Mouse (Mus musculus) E14TG2a.4 (cell line): Measurements from ENCODE around the gene Relb.

Source experiments
- CTCF ChIP-seq: conservative IDR thresholded peaks from 2 replicates; pipeline ENCODE4 v1.5.1; 2014; ENCODE audit warnings: low read length
- POU5F1 ChIP-seq: IDR thresholded peaks from 2 replicates; pipeline ENCODE4 v1.6.1; 2014; ENCODE audit warnings: low read length, borderline replicate concordance

- no peak for TF ChIP-seq CTCF
- no peak for TF ChIP-seq POU5F1
These were observed 72.2 kb downstream of the Relb start for GRCm38 (mm10) chr7:19557086-19557485.
